Mouse (Mus musculus) C2C12 (cell line): ENCODE measurements around the gene Adcy7. TPM values are rescaled to one million over a fixed set of nuclear protein-coding genes. Genes with fewer than 3 reads are reported as not detected.
A peak's percentile ranks its signal among the peaks of the same experiment; 100 is the strongest.

Source experiments
- H3K27me3 ChIP-seq: one replicate; pipeline ENCODE4 v1.6.1; 2011; ENCODE audit not compliant: control insufficient read depth, insufficient read depth, insufficient read length
- H3K36me3 ChIP-seq: one replicate; pipeline ENCODE4 v1.6.1; 2011; ENCODE audit not compliant: control insufficient read depth, insufficient read depth
- H3K4me3 ChIP-seq: one replicate; pipeline ENCODE4 v1.5.1; 2011; ENCODE audit warnings: mild to moderate bottlenecking, control low read depth; ENCODE audit not compliant: poor library complexity, insufficient read depth, severe bottlenecking
- H3K79me2 ChIP-seq: one replicate; pipeline ENCODE4 v1.6.1; 2011; ENCODE audit not compliant: control insufficient read depth, insufficient read depth
- H3K79me3 ChIP-seq: one replicate; pipeline ENCODE4 v1.6.1; 2011; ENCODE audit warnings: low read depth, control low read depth
- H3ac ChIP-seq: one replicate; pipeline ENCODE3; 2011; ENCODE audit warnings: low read depth; ENCODE audit not compliant: control insufficient read depth, insufficient read length
- CEBPB ChIP-seq: IDR thresholded peaks from one replicate; pipeline ENCODE4 v1.6.1; 2011; ENCODE audit warnings: low read depth, mild to moderate bottlenecking, control low read depth, moderate library complexity
- CTCF ChIP-seq: IDR thresholded peaks from one replicate; pipeline ENCODE4 v1.5.1; 2011; ENCODE audit not compliant: control insufficient read depth, insufficient read depth, insufficient read length
- FOSL1 ChIP-seq: IDR thresholded peaks from one replicate; pipeline ENCODE4 v1.8.0; 2011; ENCODE audit warnings: mild to moderate bottlenecking, low read length; ENCODE audit not compliant: poor library complexity, insufficient read depth, severe bottlenecking
- MAX ChIP-seq: IDR thresholded peaks from one replicate; pipeline ENCODE4 v1.6.1; 2011; ENCODE audit warnings: mild to moderate bottlenecking, control low read depth
- MYOD1 ChIP-seq: IDR thresholded peaks from one replicate; pipeline ENCODE4 v1.6.1; 2011; ENCODE audit warnings: low read depth; ENCODE audit not compliant: control insufficient read depth, insufficient read length
- MYOG ChIP-seq: IDR thresholded peaks from one replicate; pipeline ENCODE4 v1.6.1; 2011; ENCODE audit not compliant: control insufficient read depth, insufficient read length; ENCODE audit errors: extremely low read depth
- USF1 ChIP-seq: IDR thresholded peaks from one replicate; pipeline ENCODE4 v1.6.1; 2011; ENCODE audit warnings: low read depth, mild to moderate bottlenecking, control low read depth, moderate library complexity
- polyA plus RNA-seq: library from polyadenylated mRNA; unstranded; fragments of >200 nt; fragmentation: generic; extraction: Trizol; gene quantifications from one replicate; pipeline ENCODE4 v1.2.1, GENCODE M21; 2012; ENCODE audit warnings: missing spikeins

Adcy7 gene
- polyA plus RNA-seq, 1 experiment = 66.9 TPM

DNA sequence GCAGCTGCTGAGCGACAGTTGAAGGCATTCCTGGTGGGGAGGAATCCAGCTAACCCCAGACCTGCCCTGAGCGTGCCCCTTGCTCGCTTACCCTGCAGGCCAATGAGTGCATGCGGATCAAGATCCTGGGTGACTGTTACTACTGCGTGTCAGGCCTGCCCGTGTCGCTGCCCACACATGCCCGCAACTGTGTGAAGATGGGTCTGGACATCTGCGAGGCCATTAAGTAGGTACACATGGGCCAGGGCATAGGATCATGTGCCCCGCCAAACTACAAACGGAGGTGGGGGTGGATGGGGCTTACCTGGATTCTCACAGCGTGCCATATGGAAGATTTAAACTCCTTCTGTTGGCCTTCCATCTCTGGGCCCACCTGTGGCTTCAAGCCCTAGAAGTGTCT, 41.8 kb downstream of the Adcy7 start:
- TF ChIP-seq USF1 = no peak
- no peak for TF ChIP-seq CTCF
- no peak for TF ChIP-seq MYOG
- no peak for TF ChIP-seq MAX
- TF ChIP-seq MYOD1 = no peak
- no peak for TF ChIP-seq CEBPB
- no peak for TF ChIP-seq FOSL1
- peaks cover 94% of the 10 kb centered on the region for H3K36me3 ChIP-seq
- H3K79me2 ChIP-seq = peaks cover 48% of the 10 kb centered on the region
- H3K4me3 ChIP-seq = no peak overlapping the region
- H3K27me3 ChIP-seq = no peaks in the 10 kb centered on the region
- H3K79me3 ChIP-seq = peaks cover 9% of the 10 kb centered on the region
- no peak overlapping the region for H3ac ChIP-seq

DNA sequence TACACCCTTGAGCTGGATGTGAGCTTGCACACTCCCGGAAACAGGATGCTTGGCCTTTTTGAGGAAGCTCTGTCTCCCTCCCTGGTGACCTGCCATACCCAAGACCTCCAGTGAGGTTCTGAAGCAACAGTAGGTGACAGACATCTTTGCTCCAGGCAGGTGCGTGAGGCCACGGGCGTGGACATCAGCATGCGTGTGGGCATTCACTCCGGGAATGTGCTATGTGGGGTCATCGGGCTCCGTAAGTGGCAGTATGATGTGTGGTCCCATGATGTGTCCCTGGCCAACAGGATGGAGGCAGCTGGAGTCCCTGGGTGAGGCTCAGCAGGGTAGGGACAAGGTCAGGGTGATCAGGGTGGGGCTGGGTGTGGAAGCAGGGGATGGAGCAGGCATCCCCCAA, 43.1 kb downstream of the Adcy7 start:
- Histone ChIP-seq H3K27me3 (no peaks in the 10 kb centered on the region), H3K36me3 (peaks cover 92% of the 10 kb centered on the region)

DNA sequence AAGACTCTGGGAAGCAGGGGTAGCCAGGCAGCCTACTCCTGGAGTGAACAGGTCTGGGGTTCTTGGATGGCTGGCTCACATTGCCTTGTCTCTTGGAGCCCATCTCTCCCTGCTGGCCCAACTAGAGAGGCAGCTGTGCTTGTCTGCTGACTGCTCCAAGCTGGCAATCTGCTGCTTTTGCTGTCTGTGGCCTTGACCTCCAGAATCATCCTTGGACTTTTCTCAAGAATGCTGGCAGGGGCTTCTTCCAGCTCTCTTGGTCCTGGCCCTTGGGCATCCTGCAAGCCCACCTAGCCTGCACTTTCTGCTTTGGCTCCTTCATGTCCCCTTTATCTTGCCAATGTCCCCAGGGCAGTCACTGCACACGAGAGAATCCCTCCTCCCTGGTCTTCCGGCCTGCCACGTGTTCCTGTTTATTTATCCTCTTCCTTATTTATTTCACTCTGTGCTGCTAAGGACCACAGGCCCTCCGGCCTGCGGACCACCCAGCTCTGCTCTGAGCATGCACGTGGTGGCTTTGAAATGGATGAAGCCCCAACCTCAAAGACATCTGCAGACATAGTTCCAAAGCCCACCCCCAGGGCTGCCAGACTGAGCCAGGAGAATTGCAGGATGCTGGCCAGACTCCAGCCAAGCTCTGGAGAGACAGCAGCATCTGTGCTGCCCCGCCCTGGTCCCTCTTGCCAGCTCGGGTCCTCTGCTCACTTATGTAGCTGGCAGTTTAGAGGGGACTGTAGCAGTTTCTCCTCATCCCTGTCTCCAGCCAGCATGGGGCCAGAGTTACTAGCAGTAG, 44.1 kb downstream of the Adcy7 start:
- Histone ChIP-seq H3K4me3 (no peak overlapping the region), H3K79me2 (peaks cover 24% of the 10 kb centered on the region), H3ac (no peak overlapping the region), H3K36me3 (peaks cover 92% of the 10 kb centered on the region), H3K79me3 (peaks cover 2% of the 10 kb centered on the region), H3K27me3 (no peaks in the 10 kb centered on the region)
- TF ChIP-seq FOSL1 = no peak
- TF ChIP-seq USF1 = peak; percentile 22
- no peak for TF ChIP-seq CEBPB
- no peak for TF ChIP-seq MYOG
- TF ChIP-seq CTCF = no peak
- TF ChIP-seq MYOD1 = peak; percentile 93
- peak; percentile 60 for TF ChIP-seq MAX

More for the DNA sequence above, 43.1 kb downstream of the Adcy7 start:
- peaks cover 6% of the 10 kb centered on the region for H3K79me3 ChIP-seq
- H3ac ChIP-seq = no peak overlapping the region
- peaks cover 35% of the 10 kb centered on the region for H3K79me2 ChIP-seq
- no peak overlapping the region for H3K4me3 ChIP-seq
- TF ChIP-seq CTCF (no peak), MYOG (no peak), CEBPB (no peak), MAX (no peak)

DNA sequence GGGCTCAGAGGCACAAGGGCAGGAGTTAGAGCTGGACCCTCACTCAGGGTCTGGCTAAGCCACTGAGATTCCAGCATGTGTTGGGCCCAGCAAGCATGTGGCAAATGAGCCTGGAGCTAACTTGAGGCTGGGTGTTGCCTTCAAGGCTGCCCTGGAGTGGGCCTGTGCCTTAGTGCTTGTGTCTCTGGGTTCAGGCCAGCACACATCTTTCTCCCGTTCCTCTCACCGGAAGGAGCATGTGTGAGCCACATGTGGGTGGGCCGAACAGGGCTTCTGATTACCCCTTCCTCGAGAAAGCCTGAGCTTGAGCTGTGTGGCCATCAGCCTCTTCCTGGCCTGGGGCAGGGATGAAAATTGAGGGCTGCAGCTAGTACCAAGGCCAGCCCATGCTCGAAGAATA, 45.1 kb downstream of the Adcy7 start:
- Histone ChIP-seq H3K79me2 (peaks cover 22% of the 10 kb centered on the region), H3K79me3 (peaks cover 2% of the 10 kb centered on the region), H3K4me3 (no peak overlapping the region), H3K27me3 (no peaks in the 10 kb centered on the region), H3K36me3 (peaks cover 92% of the 10 kb centered on the region), H3ac (no peak overlapping the region)
- TF ChIP-seq CEBPB (no peak), USF1 (no peak), FOSL1 (no peak), CTCF (no peak), MAX (no peak), MYOD1 (no peak), MYOG (no peak)

DNA sequence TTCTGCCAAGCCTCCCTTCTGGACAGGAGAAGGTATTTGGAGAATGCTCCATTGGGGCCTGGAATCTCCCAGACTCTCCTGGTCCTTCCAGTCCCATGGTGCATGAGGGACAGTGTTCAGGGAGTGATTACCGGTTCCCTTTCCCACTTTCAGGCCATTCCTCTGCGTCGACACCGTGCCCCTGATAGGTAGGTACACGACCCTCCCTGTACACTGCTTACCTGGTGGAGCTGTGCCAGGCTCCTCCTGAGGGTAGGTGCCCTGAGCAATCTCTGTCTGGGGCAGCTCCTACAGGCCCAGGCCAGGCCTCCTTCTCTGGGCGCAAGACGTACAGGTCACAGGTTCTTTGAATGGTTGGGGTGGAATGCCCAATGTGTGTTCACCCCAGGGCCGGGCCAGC, 45.9 kb downstream of the Adcy7 start:
- Histone ChIP-seq H3ac (no peak overlapping the region), H3K36me3 (peaks cover 95% of the 10 kb centered on the region), H3K79me3 (peaks cover 2% of the 10 kb centered on the region), H3K27me3 (no peaks in the 10 kb centered on the region), H3K4me3 (no peak overlapping the region), H3K79me2 (peaks cover 22% of the 10 kb centered on the region)
- TF ChIP-seq CTCF = no peak
- TF ChIP-seq CEBPB = no peak
- no peak for TF ChIP-seq MAX
- TF ChIP-seq MYOD1 = no peak
- no peak for TF ChIP-seq MYOG
- no peak for TF ChIP-seq USF1
- no peak for TF ChIP-seq FOSL1

DNA sequence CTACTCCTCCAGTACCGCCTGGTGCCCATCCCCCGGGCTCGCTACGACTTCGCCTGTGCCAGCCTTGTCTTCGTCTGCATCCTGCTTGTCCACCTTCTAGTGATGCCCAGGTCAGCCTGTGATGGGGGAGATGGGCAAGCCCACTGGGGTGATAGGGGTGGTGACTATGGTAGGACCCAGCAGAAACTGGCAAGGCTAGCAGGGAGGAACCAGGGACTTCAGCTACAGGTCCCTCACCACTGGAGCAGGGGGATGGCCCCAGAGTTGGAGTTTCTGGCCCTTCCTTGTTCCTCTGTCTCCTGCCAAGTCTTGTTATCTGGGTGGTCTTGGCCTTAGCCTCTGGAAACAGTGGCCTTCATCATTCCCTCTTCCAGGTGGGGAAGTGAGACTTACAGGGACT, 47.9 kb downstream of the Adcy7 start:
- no peak overlapping the region for H3ac ChIP-seq
- no peak overlapping the region for H3K4me3 ChIP-seq
- peaks cover 2% of the 10 kb centered on the region for H3K79me3 ChIP-seq
- TF ChIP-seq MYOG (no peak), USF1 (no peak), FOSL1 (no peak), MYOD1 (no peak), CEBPB (no peak), MAX (no peak), CTCF (no peak)
- peaks cover 95% of the 10 kb centered on the region for H3K36me3 ChIP-seq
- H3K79me2 ChIP-seq = peaks cover 14% of the 10 kb centered on the region
- H3K27me3 ChIP-seq = no peaks in the 10 kb centered on the region
